Mouse (Mus musculus): ENCODE results near the gene Elmo1.
"Not testable (repeated sequence)": the region's sequence is repeated elsewhere in the genome, so short reads cannot be mapped to it uniquely, and the experiment has no call there.

Gene Elmo1

DNA sequence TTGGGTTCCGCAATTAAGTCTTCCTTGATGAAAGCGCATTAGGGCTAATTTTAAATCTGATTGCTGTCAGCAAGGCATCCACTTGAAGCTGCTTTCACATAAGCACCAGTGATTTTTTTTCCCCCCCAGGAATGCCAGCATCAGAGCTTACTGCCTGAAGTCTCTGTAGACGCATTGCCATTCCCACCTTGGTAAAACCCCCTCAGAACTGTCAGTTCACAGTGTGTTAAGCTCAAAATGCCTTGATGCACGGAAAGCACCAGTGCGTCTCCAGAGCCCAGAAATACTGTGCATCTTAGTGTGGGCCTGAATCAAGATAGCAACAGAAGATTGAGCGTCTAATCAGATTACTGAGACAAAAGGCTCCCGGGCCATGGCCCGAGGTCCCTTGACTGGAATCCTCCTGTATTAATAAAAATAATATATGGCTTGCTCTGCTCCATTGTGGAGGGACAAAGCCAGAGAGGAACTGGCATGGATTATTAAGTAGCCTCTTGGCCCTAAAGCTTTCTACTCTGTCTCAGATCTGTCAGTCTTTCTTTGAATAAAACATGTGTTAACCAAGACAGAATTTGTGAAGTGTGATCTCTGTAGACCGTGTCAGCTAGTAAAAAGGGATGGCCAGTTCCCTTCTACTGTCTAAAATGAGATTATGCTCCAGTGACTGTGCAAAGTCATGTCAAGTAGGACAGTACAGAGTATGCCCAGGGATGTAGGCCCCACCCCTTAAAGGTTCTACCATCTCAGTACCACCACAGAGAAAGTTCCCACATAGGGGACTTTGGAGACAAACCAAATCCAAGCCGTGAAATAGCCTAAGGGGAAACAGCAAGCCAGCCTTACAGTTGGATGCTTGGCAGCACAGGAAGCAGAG lies 525.4 kb downstream of the Elmo1 start:
- no peak for DNase-seq (ENCODE audit: low spot score)

DNA sequence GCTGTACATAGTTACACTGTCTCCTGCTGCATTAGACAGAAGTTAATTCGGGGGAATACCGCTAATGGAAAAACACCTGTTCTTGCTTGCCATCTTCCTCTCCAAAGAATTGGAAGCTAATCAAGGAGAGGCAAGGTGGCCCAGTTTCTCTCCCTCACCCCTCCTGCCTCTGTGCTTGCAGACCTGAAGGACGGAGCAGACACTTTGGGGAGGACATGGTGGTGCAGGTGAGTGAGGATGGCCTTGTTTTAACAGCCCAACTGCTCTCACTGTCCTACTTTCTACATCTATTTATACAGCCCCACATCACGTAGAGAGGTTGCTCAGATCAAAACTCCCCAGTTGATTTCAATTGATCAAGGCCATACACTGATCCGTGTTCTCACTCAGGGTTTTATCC lies 529.5 kb downstream of the Elmo1 start:
- no peak for DNase-seq (ENCODE audit: low spot score)

DNA sequence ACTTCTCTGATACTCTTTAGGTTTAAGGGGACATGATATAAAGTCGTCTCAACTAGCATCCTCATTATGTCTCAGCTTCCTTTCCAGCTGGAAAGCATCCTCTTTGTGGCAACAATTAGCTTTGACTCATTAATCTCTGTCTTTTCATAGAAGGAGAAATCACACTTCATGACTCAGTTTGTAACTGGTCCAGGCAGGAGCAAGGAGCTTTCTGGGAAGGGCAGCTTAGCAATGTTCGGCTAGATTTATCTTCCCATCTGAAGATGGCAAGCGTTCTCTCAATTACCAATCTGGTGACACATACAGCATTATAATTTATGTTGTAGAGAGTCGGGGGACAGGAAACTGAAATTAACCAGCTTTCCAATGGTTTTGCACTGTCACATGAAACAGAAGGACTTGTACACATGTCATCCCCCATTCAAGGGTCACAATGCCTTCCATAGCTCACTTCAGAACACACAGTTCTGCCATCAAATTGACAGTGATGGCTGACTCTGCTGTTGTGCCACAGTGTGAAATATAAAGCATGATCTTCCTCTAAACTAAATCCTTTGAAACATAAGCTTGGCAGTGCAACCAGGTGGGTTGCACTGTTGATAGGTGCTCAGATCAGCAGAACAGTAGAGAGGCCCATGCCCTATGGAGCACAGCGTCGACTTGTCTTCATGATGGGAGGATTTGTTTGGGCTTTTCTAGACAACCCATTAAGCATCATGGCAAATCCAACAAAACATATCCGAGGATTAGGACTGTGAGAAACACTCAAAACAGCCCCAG lies 532.9 kb downstream of the Elmo1 start:
- DNase-seq (ENCODE audit: low spot score) = no peak

DNA sequence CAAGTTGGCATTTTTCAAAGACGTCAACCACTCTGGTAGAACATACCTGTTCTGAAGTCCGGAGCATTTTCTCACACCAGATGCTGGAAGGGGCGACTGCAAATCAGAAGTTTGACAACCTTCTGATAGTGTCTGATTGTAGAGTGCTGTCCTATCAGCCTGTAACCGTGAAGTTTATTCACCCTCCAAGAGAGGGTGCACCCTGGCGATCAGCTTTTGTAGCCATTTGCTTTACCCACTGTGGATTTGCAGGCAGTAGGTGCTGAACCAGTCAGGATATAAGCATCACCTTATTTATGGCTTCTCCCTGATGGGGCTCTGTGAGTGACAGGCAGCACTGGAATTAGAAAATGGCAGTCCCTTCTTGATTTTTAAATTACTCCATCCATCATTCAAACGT lies 537.4 kb downstream of the Elmo1 start:
- no peak for DNase-seq (ENCODE audit: low spot score)

DNA sequence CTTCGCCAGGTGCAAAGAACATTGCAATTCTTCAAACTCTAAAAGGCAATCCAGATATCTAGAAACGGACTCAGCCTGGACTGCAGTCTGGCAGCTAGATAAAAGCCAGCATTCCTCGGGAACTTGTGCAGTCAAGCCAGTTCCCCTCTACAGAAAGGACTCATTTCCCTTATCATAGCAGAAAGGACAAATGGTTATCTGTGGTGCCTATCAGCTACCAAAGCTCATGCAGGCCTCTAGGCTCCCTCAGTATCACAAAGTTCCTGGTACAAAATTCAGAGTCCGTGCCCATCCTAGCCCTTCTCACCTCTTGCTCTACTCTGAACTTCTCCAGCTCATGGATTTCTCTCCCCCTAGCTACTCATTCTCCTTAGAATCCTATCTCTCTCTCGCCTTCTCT lies 542.1 kb downstream of the Elmo1 start:
- DNase-seq (ENCODE audit: low spot score) = no peak

DNA sequence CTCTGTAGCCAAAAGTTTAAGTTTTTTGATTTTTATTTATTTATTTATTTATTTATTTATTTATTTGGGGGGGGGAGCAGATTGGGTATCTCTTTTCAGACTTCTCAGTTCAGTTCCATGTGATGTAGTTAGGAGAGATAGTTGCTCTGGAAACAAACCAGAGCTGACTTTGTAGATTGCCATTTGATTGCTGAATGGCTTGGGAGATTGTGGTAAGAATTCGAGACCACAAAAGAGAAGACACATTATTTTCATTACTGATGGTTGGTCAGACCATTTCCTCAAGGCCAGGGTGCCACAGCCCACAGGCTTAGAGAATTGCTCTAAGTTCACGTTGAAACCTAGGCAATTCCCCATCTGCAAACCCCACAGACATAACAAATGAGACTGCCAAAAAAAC lies 544.3 kb downstream of the Elmo1 start:
- not testable (repeated sequence) for DNase-seq (ENCODE audit: low spot score)

DNA sequence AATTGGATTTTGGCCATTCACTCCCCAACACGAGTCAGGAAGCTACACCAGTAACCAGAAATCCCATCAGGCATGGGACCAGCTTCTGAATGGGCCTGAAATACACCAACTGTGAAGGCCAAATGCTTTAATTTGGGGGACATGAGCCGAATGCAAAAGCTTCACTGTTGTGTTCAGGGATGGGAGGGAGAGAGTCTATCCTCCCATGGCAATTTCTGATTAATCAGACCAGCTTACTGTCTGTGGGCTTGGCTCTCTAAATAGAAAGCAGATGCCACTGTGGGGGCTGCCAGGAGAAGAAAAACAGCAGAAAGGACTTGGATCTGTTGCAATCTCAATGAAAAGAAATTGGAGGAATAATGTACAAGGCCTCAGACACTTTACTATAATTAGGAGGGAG lies 545.2 kb downstream of the Elmo1 start:
- no peak for DNase-seq (ENCODE audit: low spot score)
